ENCODE assay signal across 10 mouse cellular contexts in the genomic region with DNA sequence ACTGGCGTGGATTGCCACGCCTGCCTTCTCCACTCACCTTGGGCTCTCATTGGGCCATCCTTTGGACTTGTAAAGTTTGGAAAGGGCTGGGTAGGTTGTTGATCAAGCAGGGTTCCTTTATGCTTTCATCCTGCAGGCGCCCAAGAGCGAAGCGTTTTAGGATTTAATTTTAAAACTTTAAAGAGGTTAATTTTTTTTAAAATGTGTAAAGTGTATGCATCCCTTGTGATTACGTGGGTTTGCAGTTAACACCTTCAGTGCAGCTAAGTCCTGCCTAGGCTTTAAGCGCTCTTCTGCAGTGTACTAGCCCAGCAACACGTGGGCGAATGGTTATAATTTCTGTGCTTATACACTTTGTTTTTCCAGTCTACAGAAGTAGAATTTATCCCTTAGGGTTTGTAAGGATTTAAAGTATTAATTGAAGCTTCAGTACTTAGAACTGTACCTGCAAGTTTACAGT. TPM values are rescaled to one million over a fixed set of nuclear protein-coding genes. Genes with fewer than 3 reads are reported as not detected.
A peak's percentile ranks its signal among the peaks of the same experiment; 100 is the strongest.
DNase-seq lines count a peak whose midpoint lies in the region; ATAC-seq and TF ChIP-seq lines count a peak whose summit lies in the region.
"Not testable (repeated sequence)": the region's sequence is repeated elsewhere in the genome, so short reads cannot be mapped to it uniquely, and the experiment has no call there.
"Had no signal": no experiment of that assay in that cellular context is flagged by ENCODE, and none has a peak within 500 bp of the region (broad histone marks: within the 10 kb centered on the region; RNA-seq: fewer than 3 reads in every experiment).

No protein-coding gene starts in this region.

- H3K79me2 ChIP-seq in C2C12 (ENCODE audit: control insufficient read depth, insufficient read depth) = not testable (repeated sequence)

- H3K4me3 ChIP-seq in C2C12 (ENCODE audit: insufficient read depth, poor library complexity, severe bottlenecking) = peak overlapping the region; percentile 19
- peak overlapping the region; percentile 67; the same call in 1 of the 2 replicates for H3K4me3 ChIP-seq in cortical plate, adult 2 months (ENCODE audit: insufficient read depth, low read length)
- H3K4me3 ChIP-seq in forebrain, embryonic 14.5 days (ENCODE audit: low read depth, low read length) = peak overlapping the region; percentile 46
- H3K4me3 ChIP-seq in heart, postnatal 0 days (ENCODE audit: low read depth, low read length) = peak overlapping the region; percentile 66
- H3K4me3 ChIP-seq in kidney, embryonic 14.5 days (ENCODE audit: low read length) = peak overlapping the region; percentile 51
- H3K4me3 ChIP-seq in liver, embryonic 12.5 days = peak overlapping the region; percentile 68
- H3K4me3 ChIP-seq in midbrain, embryonic 12.5 days = peak overlapping the region; percentile 61
- peak overlapping the region; percentile 82; the same call in 1 of the 2 replicates for H3K4me3 ChIP-seq in spleen, adult 2 months (ENCODE audit: extremely low read depth, insufficient read depth, insufficient read length)

- DNase-seq in forebrain, embryonic 14.5 days (ENCODE audit: low spot score) = peak; percentile 4
- DNase-seq in heart, postnatal 0 days (ENCODE audit: low spot score) = peak; percentile 21
- DNase-seq in spleen, adult 2 months (ENCODE audit: low read depth in 1 of 2, low spot score in 2 of 2) = not testable (repeated sequence)

- TF ChIP-seq CTCF in C2C12 (IDR thresholded peaks at IDR 0.05; ENCODE audit: control insufficient read depth, insufficient read depth, insufficient read length); cortical plate, adult 2 months (IDR thresholded peaks at IDR 0.05; ENCODE audit: extremely low read depth, insufficient read depth, low read length); heart, postnatal 0 days (IDR thresholded peaks at IDR 0.05; ENCODE audit: low read depth); spleen, adult 2 months (IDR thresholded peaks at IDR 0.05; ENCODE audit: extremely low read depth, insufficient read depth, insufficient read length, insufficient replicate concordance): not testable (repeated sequence)

- H3K9me3 ChIP-seq in forebrain, embryonic 14.5 days (replicated peaks; ENCODE audit: control insufficient read depth, low read length); heart, postnatal 0 days (replicated peaks; ENCODE audit: control insufficient read depth, low read length); kidney, embryonic 14.5 days (ENCODE audit: control insufficient read depth, low read length); liver, embryonic 12.5 days (replicated peaks); midbrain, embryonic 12.5 days: not testable (repeated sequence)

- H3ac ChIP-seq in C2C12 (ENCODE audit: control insufficient read depth, insufficient read length, low read depth) = not testable (repeated sequence)

- peak overlapping the region; percentile 57 for H3K4me2 ChIP-seq in forebrain, embryonic 14.5 days (ENCODE audit: low read length)
- H3K4me2 ChIP-seq in heart, postnatal 0 days (ENCODE audit: low read depth, low read length) = peak overlapping the region; percentile 64
- peak overlapping the region; percentile 56 for H3K4me2 ChIP-seq in kidney, embryonic 14.5 days (replicated peaks; ENCODE audit: low read depth, low read length)
- H3K4me2 ChIP-seq in liver, embryonic 12.5 days = peak overlapping the region; percentile 82
- H3K4me2 ChIP-seq in midbrain, embryonic 12.5 days (replicated peaks) = peak overlapping the region; percentile 66

- H3K79me3 ChIP-seq in C2C12 (ENCODE audit: low read depth) = not testable (repeated sequence)

- not testable (repeated sequence) for H3K36me3 ChIP-seq in C2C12 (ENCODE audit: control insufficient read depth, insufficient read depth); forebrain, embryonic 14.5 days (ENCODE audit: control insufficient read depth, insufficient read depth, low read length); heart, postnatal 0 days (replicated peaks; ENCODE audit: control insufficient read depth, insufficient read depth, low read length); kidney, embryonic 14.5 days (ENCODE audit: control insufficient read depth, insufficient read depth, low read length); liver, embryonic 12.5 days; midbrain, embryonic 12.5 days; spleen, adult 2 months (ENCODE audit: control insufficient read depth, insufficient read depth, low read length)

- 14% methylated on average over 9 of the region's 9 CpGs for WGBS in forebrain, embryonic 14.5 days
- 8% methylated on average over 8 of the region's 9 CpGs for WGBS in heart, postnatal 0 days
- 10% methylated on average over 9 of the region's 9 CpGs for WGBS in kidney, embryonic 14.5 days
- 11% methylated on average over 9 of the region's 9 CpGs for WGBS in liver, embryonic 12.5 days (ENCODE audit: insufficient replicate concordance)
- 16% methylated on average over 9 of the region's 9 CpGs for WGBS in midbrain, embryonic 12.5 days
- WGBS in spleen, adult 2 months = 5% methylated on average over 9 of the region's 9 CpGs

- peak overlapping the region; percentile 62 for H3K9ac ChIP-seq in forebrain, embryonic 14.5 days (ENCODE audit: low read length)
- H3K9ac ChIP-seq in heart, postnatal 0 days (replicated peaks; ENCODE audit: low read depth, low read length) = peak overlapping the region; percentile 36; the same call in 1 of the 2 replicates
- peak overlapping the region; percentile 47; the same call in 1 of the 2 replicates for H3K9ac ChIP-seq in kidney, embryonic 14.5 days (ENCODE audit: low read depth, low read length)
- H3K9ac ChIP-seq in liver, embryonic 12.5 days = peak overlapping the region; percentile 72
- H3K9ac ChIP-seq in midbrain, embryonic 12.5 days (replicated peaks) = peak overlapping the region; percentile 54

- not testable (repeated sequence) for H3K27me3 ChIP-seq in C2C12 (ENCODE audit: control insufficient read depth, insufficient read depth, insufficient read length); forebrain, embryonic 14.5 days (replicated peaks; ENCODE audit: control insufficient read depth, insufficient read depth, low read length); heart, postnatal 0 days (ENCODE audit: control insufficient read depth, insufficient read depth, low read length); kidney, embryonic 14.5 days (ENCODE audit: control insufficient read depth, insufficient read depth, low read length); liver, embryonic 12.5 days (replicated peaks); midbrain, embryonic 12.5 days; spleen, adult 2 months (ENCODE audit: control insufficient read depth, insufficient read depth, low read length)

- not testable (repeated sequence) for TF ChIP-seq EP300 in heart, postnatal 0 days (IDR thresholded peaks at IDR 0.05; ENCODE audit: low read depth)

- not testable (repeated sequence) for H3K4me1 ChIP-seq in cortical plate, adult 2 months (ENCODE audit: control insufficient read depth, insufficient read depth, low read length); forebrain, embryonic 14.5 days (ENCODE audit: control insufficient read depth, insufficient read depth, low read length); heart, postnatal 0 days (ENCODE audit: control insufficient read depth, insufficient read depth); kidney, embryonic 14.5 days (ENCODE audit: control insufficient read depth, insufficient read depth, low read length); liver, embryonic 12.5 days; midbrain, embryonic 12.5 days; spleen, adult 2 months (ENCODE audit: control insufficient read depth, insufficient read depth, insufficient read length)

- not testable (repeated sequence) for TF ChIP-seq POLR2A in cortical plate, adult 2 months (IDR thresholded peaks at IDR 0.05; ENCODE audit: extremely low read depth, insufficient read depth, low read length); spleen, adult 2 months (IDR thresholded peaks at IDR 0.05; ENCODE audit: low read depth, low read length)

- peak overlapping the region; percentile 61; the same call in 1 of the 2 replicates for H3K27ac ChIP-seq in cortical plate, adult 2 months (ENCODE audit: insufficient read depth, low read length)
- H3K27ac ChIP-seq in forebrain, embryonic 14.5 days (ENCODE audit: low read depth, low read length) = not testable (repeated sequence)
- H3K27ac ChIP-seq in heart, postnatal 0 days (ENCODE audit: low read depth) = peak overlapping the region; percentile 88
- peak overlapping the region; percentile 73; the same call in 1 of the 2 replicates for H3K27ac ChIP-seq in kidney, embryonic 14.5 days (ENCODE audit: low read depth, low read length)
- H3K27ac ChIP-seq in liver, embryonic 12.5 days = peak overlapping the region; percentile 78
- peak overlapping the region; percentile 78 for H3K27ac ChIP-seq in midbrain, embryonic 12.5 days (replicated peaks)
- H3K27ac ChIP-seq in spleen, adult 2 months (ENCODE audit: insufficient read depth, low read length) = peak overlapping the region; percentile 72; the same call in 1 of the 2 replicates

- ATAC-seq in forebrain, embryonic 14.5 days = peak; percentile 33
- peak; percentile 25; the same call in 1 of the 2 replicates for ATAC-seq in heart, postnatal 0 days (ENCODE audit: insufficient read depth, low read depth)
- peak; percentile 45; the same call in 1 of the 2 replicates for ATAC-seq in kidney, embryonic 14.5 days (ENCODE audit: low FRiP score, low TSS enrichment)
- peak; percentile 10; the same call in 1 of the 2 replicates for ATAC-seq in liver, embryonic 12.5 days
- ATAC-seq in midbrain, embryonic 12.5 days (ENCODE audit: low FRiP score, low read depth) = peak; percentile 7; the same call in 1 of the 2 replicates

RNA-seq across cellular contexts. Expression of gene Rsph3b, which starts 0.3 kb away (rescaled TPM):
- polyA plus RNA-seq in C2C12 (2012; fragmentation: generic; extraction: Trizol) = 11.5 TPM
- polyA plus RNA-seq in cortical plate, adult 2 months (2012; rRNA removed) = 27.7 TPM in 2 replicates
- 57.7 and 60.2 TPM in 2 replicates for polyA plus RNA-seq in forebrain, embryonic 14.5 days (2014; fragmentation: Nextera tagmentation; extraction: Ambion mirVana)
- total RNA-seq in heart, postnatal 0 days (2014; rRNA removed; ENCODE audit: low replicate concordance) = 72.9 and 74.7 TPM in 2 replicates
- polyA plus RNA-seq in heart, postnatal 0 days (2015; fragmentation: Nextera tagmentation; extraction: Ambion mirVana) = 99.8 and 100 TPM in 2 replicates
- polyA plus RNA-seq in kidney, embryonic 14.5 days (2014; fragmentation: Nextera tagmentation; extraction: Ambion mirVana) = 38.6 and 45.0 TPM in 2 replicates
- polyA plus RNA-seq in liver, embryonic 12.5 days (2016; fragmentation: Nextera tagmentation; extraction: Ambion mirVana) = 16.2 and 18.0 TPM in 2 replicates
- 43.9 and 44.9 TPM in 2 replicates for polyA plus RNA-seq in midbrain, embryonic 12.5 days (2016; fragmentation: Nextera tagmentation; extraction: Ambion mirVana)
- 9.0 and 9.5 TPM in 2 replicates for polyA plus RNA-seq in spleen, adult 2 months (2012; rRNA removed)

RNA-seq across cellular contexts. Expression of gene Tagap1, which starts 12.2 kb away (rescaled TPM):
- 6.4 TPM for polyA plus RNA-seq in C2C12 (2012; fragmentation: generic; extraction: Trizol)
- 34.1 and 36.6 TPM in 2 replicates for polyA plus RNA-seq in cortical plate, adult 2 months (2012; rRNA removed)
- polyA plus RNA-seq in forebrain, embryonic 14.5 days (2014; fragmentation: Nextera tagmentation; extraction: Ambion mirVana) = 59.8 and 65.3 TPM in 2 replicates
- 14.6 and 15.7 TPM in 2 replicates for total RNA-seq in heart, postnatal 0 days (2014; rRNA removed; ENCODE audit: low replicate concordance)
- 16.2 and 16.3 TPM in 2 replicates for polyA plus RNA-seq in heart, postnatal 0 days (2015; fragmentation: Nextera tagmentation; extraction: Ambion mirVana)
- 59.9 and 80.2 TPM in 2 replicates for polyA plus RNA-seq in kidney, embryonic 14.5 days (2014; fragmentation: Nextera tagmentation; extraction: Ambion mirVana)
- polyA plus RNA-seq in liver, embryonic 12.5 days (2016; fragmentation: Nextera tagmentation; extraction: Ambion mirVana) = 21.7 and 25.2 TPM in 2 replicates
- 56.6 and 57.3 TPM in 2 replicates for polyA plus RNA-seq in midbrain, embryonic 12.5 days (2016; fragmentation: Nextera tagmentation; extraction: Ambion mirVana)
- 10.6 and 11.4 TPM in 2 replicates for polyA plus RNA-seq in spleen, adult 2 months (2012; rRNA removed)

RNA-seq across cellular contexts. Expression of gene Rnaset2b, which starts 21.6 kb away (rescaled TPM):
- 81.9 TPM for polyA plus RNA-seq in C2C12 (2012; fragmentation: generic; extraction: Trizol)
- polyA plus RNA-seq in cortical plate, adult 2 months (2012; rRNA removed) = 93.9 and 108 TPM in 2 replicates
- 93.3 and 108 TPM in 2 replicates for polyA plus RNA-seq in forebrain, embryonic 14.5 days (2014; fragmentation: Nextera tagmentation; extraction: Ambion mirVana)
- total RNA-seq in heart, postnatal 0 days (2014; rRNA removed; ENCODE audit: low replicate concordance) = 106 and 142 TPM in 2 replicates
- polyA plus RNA-seq in heart, postnatal 0 days (2015; fragmentation: Nextera tagmentation; extraction: Ambion mirVana) = 331 and 343 TPM in 2 replicates
- polyA plus RNA-seq in kidney, embryonic 14.5 days (2014; fragmentation: Nextera tagmentation; extraction: Ambion mirVana) = 256 and 257 TPM in 2 replicates
- 107 TPM in 2 replicates for polyA plus RNA-seq in liver, embryonic 12.5 days (2016; fragmentation: Nextera tagmentation; extraction: Ambion mirVana)
- 97.5 and 97.6 TPM in 2 replicates for polyA plus RNA-seq in midbrain, embryonic 12.5 days (2016; fragmentation: Nextera tagmentation; extraction: Ambion mirVana)
- polyA plus RNA-seq in spleen, adult 2 months (2012; rRNA removed) = 83.8 and 105 TPM in 2 replicates

RNA-seq across cellular contexts. Expression of gene Gm49721, which starts 29.9 kb away (rescaled TPM):
- not detected for polyA plus RNA-seq in C2C12 (2012; fragmentation: generic; extraction: Trizol)
- polyA plus RNA-seq in cortical plate, adult 2 months (2012; rRNA removed) = 0.91 and 1.5 TPM in 2 replicates
- 0.40 TPM in 1 of 2 replicates, not detected in the other for polyA plus RNA-seq in forebrain, embryonic 14.5 days (2014; fragmentation: Nextera tagmentation; extraction: Ambion mirVana)
- not detected in 2 replicates for total RNA-seq in heart, postnatal 0 days (2014; rRNA removed; ENCODE audit: low replicate concordance)
- polyA plus RNA-seq in heart, postnatal 0 days (2015; fragmentation: Nextera tagmentation; extraction: Ambion mirVana) = 0.05 and 0.10 TPM in 2 replicates
- 0.16 TPM in 1 of 2 replicates, not detected in the other for polyA plus RNA-seq in kidney, embryonic 14.5 days (2014; fragmentation: Nextera tagmentation; extraction: Ambion mirVana)
- 0.11 TPM in 1 of 2 replicates, not detected in the other for polyA plus RNA-seq in liver, embryonic 12.5 days (2016; fragmentation: Nextera tagmentation; extraction: Ambion mirVana)
- polyA plus RNA-seq in midbrain, embryonic 12.5 days (2016; fragmentation: Nextera tagmentation; extraction: Ambion mirVana) = 0.36 TPM in 1 of 2 replicates, not detected in the other
- polyA plus RNA-seq in spleen, adult 2 months (2012; rRNA removed) = 0.70 TPM in 1 of 2 replicates, not detected in the other
- total RNA-seq: heart, postnatal 10 days; megakaryocyte-erythroid progenitor cell, adult 5-6 weeks had no signal

Comparison
In these comparisons a context has a peak if more than half of its experiments do, and no peak if none do; other contexts are left out.
1. H3K4me3 ChIP-seq: peak in every context shown above with its lines; median percentile 82 in spleen, adult 2 months; 68 in liver, embryonic 12.5 days; 67 in cortical plate, adult 2 months; 66 in heart, postnatal 0 days; 61 in midbrain, embryonic 12.5 days; 51 in kidney, embryonic 14.5 days; 46 in forebrain, embryonic 14.5 days; 19 in C2C12.